Mouse (Mus musculus): Measurements from ENCODE around the gene Ugt1a6b. TPM values are rescaled to one million over a fixed set of nuclear protein-coding genes. Genes with fewer than 3 reads are reported as not detected.

Ugt1a6b gene
- polyA plus RNA-seq, 1 experiment from 2014 or later, result 2.6 TPM

GRCm38 (mm10) chr1:88263778-88264177 is 160.7 kb downstream of the Ugt1a6b start:
- Histone ChIP-seq H3K4me2 (no peak overlapping the region), H3K9me3 (no peaks in the 10 kb centered on the region), H3K4me1 (replicated peaks) (no peaks in the 10 kb centered on the region), H3K27me3 (no peaks in the 10 kb centered on the region), H3K4me3 (no peak overlapping the region), H3K36me3 (peaks cover 74% of the 10 kb centered on the region), H3K27ac (replicated peaks) (no peak overlapping the region), H3K9ac (no peak overlapping the region)
- ATAC-seq (ENCODE audit: low FRiP score, low read depth), result no peak
- WGBS, result 92% methylated on average over 5 of the region's 5 CpGs

GRCm38 (mm10) chr1:88264237-88264868 is 161.3 kb downstream of the Ugt1a6b start:
- ATAC-seq (ENCODE audit: low FRiP score, low read depth), result no peak
- Histone ChIP-seq H3K9me3 (no peaks in the 10 kb centered on the region), H3K4me2 (no peak overlapping the region), H3K4me1 (replicated peaks) (no peaks in the 10 kb centered on the region), H3K4me3 (no peak overlapping the region), H3K27ac (replicated peaks) (no peak overlapping the region), H3K9ac (no peak overlapping the region), H3K36me3 (peaks cover 80% of the 10 kb centered on the region), H3K27me3 (no peaks in the 10 kb centered on the region)
- 91% methylated on average over 7 of the region's 7 CpGs for WGBS

- 76% methylated on average over 4 of the region's 4 CpGs for WGBS
- Histone ChIP-seq H3K27ac (replicated peaks) (no peak overlapping the region), H3K27me3 (no peaks in the 10 kb centered on the region), H3K9ac (no peak overlapping the region), H3K4me3 (no peak overlapping the region), H3K9me3 (no peaks in the 10 kb centered on the region), H3K36me3 (peaks cover 85% of the 10 kb centered on the region), H3K4me2 (no peak overlapping the region), H3K4me1 (replicated peaks) (no peaks in the 10 kb centered on the region)
- no peak for ATAC-seq (ENCODE audit: low FRiP score, low read depth)
Observed at GRCm38 (mm10) chr1:88264869-88265240, 161.8 kb downstream of the Ugt1a6b start.

- no peak overlapping the region for H3K9ac ChIP-seq
- no peak overlapping the region for H3K27ac ChIP-seq (replicated peaks)
- no peaks in the 10 kb centered on the region for H3K9me3 ChIP-seq
- H3K36me3 ChIP-seq, result peaks cover 82% of the 10 kb centered on the region
- H3K4me2 ChIP-seq, result no peak overlapping the region
- no peaks in the 10 kb centered on the region for H3K27me3 ChIP-seq
- WGBS, result 88% methylated on average over 13 of the region's 13 CpGs
- no peak overlapping the region for H3K4me3 ChIP-seq
- no peaks in the 10 kb centered on the region for H3K4me1 ChIP-seq (replicated peaks)
- ATAC-seq (ENCODE audit: low FRiP score, low read depth), result no peak
Observed at GRCm38 (mm10) chr1:88266123-88266522, 163.1 kb downstream of the Ugt1a6b start.

GRCm38 (mm10) chr1:88267489-88267888 is 164.4 kb downstream of the Ugt1a6b start:
- Histone ChIP-seq H3K36me3 (peaks cover 76% of the 10 kb centered on the region), H3K9me3 (no peaks in the 10 kb centered on the region), H3K4me1 (replicated peaks) (no peaks in the 10 kb centered on the region), H3K27ac (replicated peaks) (no peak overlapping the region), H3K4me2 (no peak overlapping the region), H3K4me3 (no peak overlapping the region), H3K9ac (no peak overlapping the region), H3K27me3 (no peaks in the 10 kb centered on the region)
- 95% methylated on average over 6 of the region's 6 CpGs for WGBS
- ATAC-seq (ENCODE audit: low FRiP score, low read depth), result 0 out of 2 replicates have a peak, but pooled peaks have one; percentile 1

GRCm38 (mm10) chr1:88268070-88268469 is 165.0 kb downstream of the Ugt1a6b start:
- ATAC-seq (ENCODE audit: low FRiP score, low read depth), result no peak
- no peaks in the 10 kb centered on the region for H3K9me3 ChIP-seq
- no peak overlapping the region for H3K9ac ChIP-seq
- H3K4me2 ChIP-seq, result no peak overlapping the region
- WGBS, result 87% methylated on average over 6 of the region's 6 CpGs
- H3K4me3 ChIP-seq, result no peak overlapping the region
- no peak overlapping the region for H3K27ac ChIP-seq (replicated peaks)
- H3K36me3 ChIP-seq, result peaks cover 74% of the 10 kb centered on the region
- no peaks in the 10 kb centered on the region for H3K27me3 ChIP-seq
- H3K4me1 ChIP-seq (replicated peaks), result no peaks in the 10 kb centered on the region

Other genes starting within 250 kb of the Ugt1a6b start
- gene Dgkd, start 250.0 kb upstream of the Ugt1a6b start, polyA plus RNA-seq (2015; fragmentation: Nextera tagmentation; extraction: Ambion mirVana), result 44.0 and 47.6 TPM in 2 replicates
- gene Usp40, start 94.7 kb upstream of the Ugt1a6b start, polyA plus RNA-seq (2015; fragmentation: Nextera tagmentation; extraction: Ambion mirVana), result 21.1 and 21.9 TPM in 2 replicates
- not detected in 2 replicates for gene Ugt1a10, start 47.9 kb upstream of the Ugt1a6b start, polyA plus RNA-seq (2015; fragmentation: Nextera tagmentation; extraction: Ambion mirVana)
- not detected in 2 replicates for gene Ugt1a9, start 32.5 kb upstream of the Ugt1a6b start, polyA plus RNA-seq (2015; fragmentation: Nextera tagmentation; extraction: Ambion mirVana)
- not detected in 2 replicates for gene Ugt1a8, start 15.4 kb upstream of the Ugt1a6b start, polyA plus RNA-seq (2015; fragmentation: Nextera tagmentation; extraction: Ambion mirVana)
- gene Ugt1a7c, start 8.2 kb upstream of the Ugt1a6b start, polyA plus RNA-seq (2015; fragmentation: Nextera tagmentation; extraction: Ambion mirVana), result 1.2 and 1.5 TPM in 2 replicates
- 3.7 and 3.8 TPM in 2 replicates for gene Ugt1a6a, start 31.6 kb downstream of the Ugt1a6b start, polyA plus RNA-seq (2015; fragmentation: Nextera tagmentation; extraction: Ambion mirVana)
- gene Ugt1a5, start 62.8 kb downstream of the Ugt1a6b start, polyA plus RNA-seq (2015; fragmentation: Nextera tagmentation; extraction: Ambion mirVana), result not detected in 2 replicates
- gene Ugt1a2, start 97.3 kb downstream of the Ugt1a6b start, polyA plus RNA-seq (2015; fragmentation: Nextera tagmentation; extraction: Ambion mirVana), result not detected in 2 replicates
- 13.2 and 13.5 TPM in 2 replicates for gene Dnajb3, start 102.5 kb downstream of the Ugt1a6b start, polyA plus RNA-seq (2015; fragmentation: Nextera tagmentation; extraction: Ambion mirVana)
- not detected in 2 replicates for gene Ugt1a1, start 108.7 kb downstream of the Ugt1a6b start, polyA plus RNA-seq (2015; fragmentation: Nextera tagmentation; extraction: Ambion mirVana)
- 0.57 and 0.76 TPM in 2 replicates for gene Mroh2a, start 123.7 kb downstream of the Ugt1a6b start, polyA plus RNA-seq (2015; fragmentation: Nextera tagmentation; extraction: Ambion mirVana)
- gene Hjurp, start 174.4 kb downstream of the Ugt1a6b start, polyA plus RNA-seq (2015; fragmentation: Nextera tagmentation; extraction: Ambion mirVana), result 77.9 and 81.6 TPM in 2 replicates
- 0.06 and 0.08 TPM in 2 replicates for gene Trpm8, start 174.4 kb downstream of the Ugt1a6b start, polyA plus RNA-seq (2015; fragmentation: Nextera tagmentation; extraction: Ambion mirVana)

All from hindbrain, embryonic 15.5 days (tissue).